Mouse (Mus musculus) liver, embryonic 11.5 days (tissue): ENCODE data around the gene Coro1b. TPM values are rescaled to one million over a fixed set of nuclear protein-coding genes. Genes with fewer than 3 reads are reported as not detected.

Experiments
- ATAC-seq: fragments of 200-750 bp; cut with Nextera tagmentation; replicated peaks from 2 replicates; pipeline ENCODE4 v1.8.0; 2017; ENCODE audit warnings: moderate number of reproducible peaks, mild to moderate bottlenecking, moderate TSS enrichment, moderate library complexity; ENCODE audit not compliant: low FRiP score
- DNase-seq: peaks from one replicate; pipeline ENCODE4 v3.0.0-alpha.2; 2017; ENCODE audit warnings: low spot score
- H3K27ac ChIP-seq: fragments of 300-500 bp; sonication (generic); 2 replicates; pipeline ENCODE4 v1.5.1; 2014; ENCODE audit warnings: mild to moderate bottlenecking, low read depth, low read length, control low read depth
- H3K27me3 ChIP-seq: fragments of 300-500 bp; sonication (generic); replicated peaks from 2 replicates; pipeline ENCODE4 v1.6.1; 2014; ENCODE audit warnings: low read length, mixed read lengths; ENCODE audit not compliant: control insufficient read depth, insufficient read depth
- H3K36me3 ChIP-seq: fragments of 300-500 bp; sonication (generic); 2 replicates; pipeline ENCODE4 v1.6.1; 2014; ENCODE audit warnings: mild to moderate bottlenecking, low read length, moderate library complexity, mixed read lengths; ENCODE audit not compliant: control insufficient read depth, insufficient read depth
- H3K4me1 ChIP-seq: fragments of 300-500 bp; sonication (generic); replicated peaks from 2 replicates; pipeline ENCODE4 v1.6.1; 2014; ENCODE audit warnings: low read length, mixed read lengths; ENCODE audit not compliant: control insufficient read depth, insufficient read depth
- H3K4me2 ChIP-seq: fragments of 300-500 bp; sonication (generic); 2 replicates; pipeline ENCODE4 v1.6.1; 2014; ENCODE audit warnings: mild to moderate bottlenecking, control low read depth, moderate library complexity
- H3K4me3 ChIP-seq: fragments of 300-500 bp; sonication (generic); 2 replicates; pipeline ENCODE4 v1.5.1; 2014; ENCODE audit warnings: low read depth, low read length, control low read depth
- H3K9ac ChIP-seq: fragments of 300-500 bp; sonication (generic); 2 replicates; pipeline ENCODE4 v1.6.1; 2014; ENCODE audit warnings: low read depth, low read length, control low read depth
- H3K9me3 ChIP-seq: fragments of 300-500 bp; sonication (generic); 2 replicates; pipeline ENCODE4 v1.6.1; 2016; ENCODE audit warnings: low read length, inconsistent platforms, mixed read lengths; ENCODE audit not compliant: control insufficient read depth
- WGBS: fragments of 180-500 bp; shearing (Covaris S2); extraction: QIAGEN DNeasy Blood & Tissue Kit; methylation state at CpG from one replicate; pipeline ENCODE4 v1.1.7; 2014; 5-methylcytosine and 5-hydroxymethylcytosine counted together
- polyA plus RNA-seq: library from polyadenylated mRNA; unstranded; fragments of >200 nt; fragmentation: Nextera tagmentation; extraction: Ambion mirVana; gene quantifications from 2 replicates; pipeline ENCODE4 v1.2.1, GENCODE M21; 2014

Gene Coro1b
- polyA plus RNA-seq, 1 experiment from 2014 or later: 126 TPM

- H3K4me3 ChIP-seq: no peak overlapping the region
- H3K27me3 ChIP-seq: peaks cover 27% of the 10 kb centered on the region
- no peak overlapping the region for H3K4me2 ChIP-seq
- 39% methylated on average over 3 of the region's 3 CpGs for WGBS
- H3K9me3 ChIP-seq: no peaks in the 10 kb centered on the region
- DNase-seq: no peak
- no peak for ATAC-seq
- H3K4me1 ChIP-seq: peaks cover 18% of the 10 kb centered on the region
- no peak overlapping the region for H3K9ac ChIP-seq
- H3K36me3 ChIP-seq: no peaks in the 10 kb centered on the region
- no peak overlapping the region for H3K27ac ChIP-seq
These were observed 44.6 kb upstream of the Coro1b start for GRCm38 (mm10) chr19:4103792-4104191.

GRCm38 (mm10) chr19:4104675-4105194, 43.7 kb upstream of the Coro1b start:
- 86% methylated on average over 16 of the region's 16 CpGs for WGBS
- H3K4me3 ChIP-seq: no peak overlapping the region
- ATAC-seq (no peak), DNase-seq (no peak)
- no peak overlapping the region for H3K27ac ChIP-seq
- H3K4me2 ChIP-seq: no peak overlapping the region
- H3K9ac ChIP-seq: no peak overlapping the region
- no peaks in the 10 kb centered on the region for H3K9me3 ChIP-seq
- H3K4me1 ChIP-seq: peaks cover 9% of the 10 kb centered on the region
- H3K27me3 ChIP-seq: peaks cover 27% of the 10 kb centered on the region
- H3K36me3 ChIP-seq: no peaks in the 10 kb centered on the region

- DNase-seq: no peak
- Histone ChIP-seq H3K4me2 (no peak overlapping the region), H3K36me3 (no peaks in the 10 kb centered on the region), H3K27me3 (peaks cover 11% of the 10 kb centered on the region), H3K27ac (no peak overlapping the region), H3K9ac (no peak overlapping the region), H3K9me3 (no peaks in the 10 kb centered on the region), H3K4me1 (no peaks in the 10 kb centered on the region), H3K4me3 (no peak overlapping the region)
- 85% methylated on average over 14 of the region's 14 CpGs for WGBS
- no peak for ATAC-seq
These were observed 41.8 kb upstream of the Coro1b start for GRCm38 (mm10) chr19:4106654-4107053.

- DNase-seq: no peak
- no peak overlapping the region for H3K9ac ChIP-seq
- H3K4me1 ChIP-seq: peaks cover 7% of the 10 kb centered on the region
- H3K4me3 ChIP-seq: no peak overlapping the region
- H3K9me3 ChIP-seq: no peaks in the 10 kb centered on the region
- WGBS: 83% methylated on average over 9 of the region's 9 CpGs
- peaks cover 2% of the 10 kb centered on the region; the same call in 1 of the 2 replicates for H3K36me3 ChIP-seq
- no peak for ATAC-seq
- H3K27me3 ChIP-seq: 0 out of 2 replicates have a peak, but pooled peaks cover 5% of the 10 kb centered on the region
- H3K4me2 ChIP-seq: no peak overlapping the region
- no peak overlapping the region for H3K27ac ChIP-seq
These were observed 39.9 kb upstream of the Coro1b start for GRCm38 (mm10) chr19:4108535-4108934.

- Histone ChIP-seq H3K9me3 (no peaks in the 10 kb centered on the region), H3K4me3 (no peak overlapping the region), H3K4me2 (no peak overlapping the region), H3K27ac (no peak overlapping the region), H3K27me3 (no peaks in the 10 kb centered on the region), H3K36me3 (peaks cover 23% of the 10 kb centered on the region), H3K4me1 (peaks cover 17% of the 10 kb centered on the region), H3K9ac (no peak overlapping the region)
- 90% methylated on average over 26 of the region's 26 CpGs for WGBS
- DNase-seq (no peak), ATAC-seq (no peak)
These were observed 36.1 kb upstream of the Coro1b start for GRCm38 (mm10) chr19:4112063-4112960.

- Histone ChIP-seq H3K9ac (peak overlapping the region; percentile 52), H3K4me3 (peak overlapping the region; percentile 7; the same call in 1 of the 2 replicates), H3K4me2 (peak overlapping the region; percentile 48), H3K36me3 (peaks cover 23% of the 10 kb centered on the region), H3K27ac (peak overlapping the region; percentile 58), H3K4me1 (peaks cover 17% of the 10 kb centered on the region), H3K27me3 (no peaks in the 10 kb centered on the region), H3K9me3 (no peaks in the 10 kb centered on the region)
- no peak for DNase-seq
- 57% methylated on average over 13 of the region's 13 CpGs for WGBS
- ATAC-seq: peak; percentile 64
These were observed 35.1 kb upstream of the Coro1b start for GRCm38 (mm10) chr19:4113186-4113805.

GRCm38 (mm10) chr19:4113806-4114230, 34.6 kb upstream of the Coro1b start:
- WGBS: 33% methylated on average over 5 of the region's 5 CpGs
- ATAC-seq (peak; percentile 38; the same call in 1 of the 2 replicates), DNase-seq (no peak)
- peaks cover 23% of the 10 kb centered on the region for H3K36me3 ChIP-seq
- H3K4me2 ChIP-seq: peak overlapping the region; percentile 48
- H3K27ac ChIP-seq: peak overlapping the region; percentile 58
- peak overlapping the region; percentile 52 for H3K9ac ChIP-seq
- no peaks in the 10 kb centered on the region for H3K27me3 ChIP-seq
- H3K9me3 ChIP-seq: no peaks in the 10 kb centered on the region
- peaks cover 17% of the 10 kb centered on the region for H3K4me1 ChIP-seq
- peak overlapping the region; percentile 11; the same call in 1 of the 2 replicates for H3K4me3 ChIP-seq

- no peaks in the 10 kb centered on the region for H3K9me3 ChIP-seq
- peak overlapping the region; percentile 52; the same call in 1 of the 2 replicates for H3K9ac ChIP-seq
- no peak overlapping the region for H3K27ac ChIP-seq
- H3K36me3 ChIP-seq: peaks cover 23% of the 10 kb centered on the region
- no peak for DNase-seq
- H3K4me1 ChIP-seq: peaks cover 17% of the 10 kb centered on the region
- no peak overlapping the region for H3K4me3 ChIP-seq
- 84% methylated on average over 10 of the region's 10 CpGs for WGBS
- no peak overlapping the region for H3K4me2 ChIP-seq
- ATAC-seq: no peak
- H3K27me3 ChIP-seq: no peaks in the 10 kb centered on the region
These were observed 33.9 kb upstream of the Coro1b start for GRCm38 (mm10) chr19:4114551-4114950.
